Mouse (Mus musculus) right cerebral cortex, adult 2 months (tissue): ENCODE measurements around the gene Adgrl4.

ENCODE experiments used
- DNase-seq, 2 experiments: peaks; one replicate each; pipeline ENCODE4 v3.0.0; 2021 to 2022; ENCODE audit warnings: low spot score in 2 of 2

Adgrl4 gene

DNA sequence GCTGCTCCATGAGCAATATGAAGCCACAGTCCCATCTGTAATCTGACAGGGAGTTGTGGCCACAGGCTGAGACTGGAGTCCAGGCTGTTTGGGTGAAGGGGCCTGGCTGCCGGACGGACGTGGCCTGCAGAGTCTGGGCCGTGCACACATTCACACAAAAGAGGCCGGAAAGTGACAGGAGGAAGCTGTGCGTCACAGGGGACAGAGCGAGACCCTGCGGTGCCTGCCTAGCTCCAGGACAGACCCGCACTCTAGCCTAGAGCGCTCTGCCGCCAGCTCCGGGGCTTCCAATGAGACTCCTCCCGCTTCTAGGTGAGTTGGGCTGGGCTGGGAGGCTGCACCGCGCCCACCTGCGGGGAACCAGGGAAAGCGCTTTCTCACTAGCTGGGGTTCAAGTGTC, at the start of gene Adgrl4:
Adgrl4 (plus strand) TSS at position 195 of the 400 bp plus-strand sequence.
- no peak for DNase-seq

GRCm38 (mm10) chr3:151390912-151391311, 46.8 kb upstream of the Adgrl4 start:
- DNase-seq, result no peak

DNA sequence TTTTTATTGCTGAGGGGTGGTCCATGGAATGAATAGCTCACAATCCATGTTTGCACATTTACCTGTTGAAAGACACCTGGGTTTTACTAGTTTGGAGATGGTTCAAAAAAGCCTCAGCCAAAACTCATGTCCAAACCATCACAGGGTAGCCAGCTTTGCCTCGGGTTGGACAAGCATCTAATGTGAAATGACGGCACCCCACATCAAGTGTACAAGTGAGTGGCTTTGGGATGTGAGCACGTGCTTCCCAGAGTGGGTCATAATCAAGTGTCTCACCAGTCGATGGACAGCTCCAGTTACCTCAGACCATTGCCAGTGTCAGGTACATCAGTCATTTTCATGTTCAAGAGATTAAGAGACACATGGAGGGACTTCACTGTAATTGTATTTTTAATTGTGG, 44.8 kb upstream of the Adgrl4 start:
- DNase-seq, result no peak

- DNase-seq, result no peak
These were observed 44.4 kb upstream of the Adgrl4 start for GRCm38 (mm10) chr3:151393330-151393729.

DNA sequence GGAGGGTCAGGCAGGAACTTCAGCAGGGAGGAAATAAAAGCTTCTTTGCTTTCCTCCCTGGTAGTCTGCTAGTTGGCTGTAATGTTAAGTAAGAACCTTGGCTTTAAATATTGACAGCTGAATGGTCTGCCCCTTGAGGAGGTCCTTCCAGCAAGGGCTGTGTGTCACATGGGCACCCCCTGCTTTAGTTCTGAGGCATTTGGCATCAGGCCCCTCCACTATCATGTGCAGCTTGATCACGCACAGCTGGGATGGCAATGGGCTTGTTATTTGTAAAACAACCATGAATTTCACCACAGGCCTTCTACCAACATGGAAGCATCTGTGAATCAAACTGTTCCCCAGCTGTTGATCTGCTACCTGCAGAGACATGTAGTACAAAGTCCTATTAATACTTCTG, 38.4 kb upstream of the Adgrl4 start:
- DNase-seq, result no peak

GRCm38 (mm10) chr3:151411031-151411430, 26.7 kb upstream of the Adgrl4 start:
- no peak for DNase-seq

- DNase-seq, result no peak
These were observed 26.2 kb upstream of the Adgrl4 start for GRCm38 (mm10) chr3:151411488-151411887.

- no peak for DNase-seq
These were observed 20.8 kb upstream of the Adgrl4 start for GRCm38 (mm10) chr3:151416931-151417330.

GRCm38 (mm10) chr3:151417688-151418572, 19.8 kb upstream of the Adgrl4 start:
- no peak for DNase-seq

DNA sequence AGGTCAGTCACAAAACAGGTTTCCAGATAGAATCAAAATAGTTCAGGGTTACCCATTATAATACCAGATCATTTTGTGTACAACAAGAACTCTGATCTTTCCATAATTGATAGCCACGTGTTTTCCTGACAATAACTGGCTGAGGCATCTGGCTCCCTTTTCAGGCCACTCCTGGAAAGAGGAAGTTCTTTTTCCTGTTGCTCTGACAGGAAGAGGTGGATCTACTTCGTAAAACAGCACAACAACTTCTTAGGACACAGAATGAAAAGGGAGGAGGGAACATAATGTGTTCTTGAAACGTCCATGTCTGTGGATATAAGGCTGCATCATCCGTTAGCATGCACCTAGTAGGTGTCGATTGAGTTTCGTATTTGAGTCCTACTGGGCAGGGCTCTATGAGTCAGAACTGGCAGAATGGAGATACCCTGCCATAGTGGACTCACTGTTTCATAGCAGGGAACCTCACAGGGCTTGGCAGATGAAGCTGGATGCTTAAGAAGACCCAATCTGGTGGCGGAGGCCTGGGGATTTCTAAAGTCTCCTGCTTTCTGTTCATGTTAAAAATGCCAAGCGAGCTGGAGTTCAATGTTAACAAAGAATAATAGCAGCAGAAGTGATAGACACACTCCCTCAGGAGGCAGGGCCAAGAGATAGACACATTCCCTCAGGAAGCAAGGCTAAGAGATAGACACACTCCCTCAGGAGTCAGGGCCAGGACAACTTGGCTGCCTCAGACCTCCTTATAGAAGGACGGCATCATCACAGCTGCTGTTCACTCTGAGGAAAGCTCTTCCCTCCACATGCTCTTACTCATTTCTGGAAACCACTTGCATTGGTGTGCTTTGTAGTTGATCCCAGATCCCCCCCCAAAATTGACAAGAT, 13.1 kb upstream of the Adgrl4 start:
- no peak for DNase-seq

DNA sequence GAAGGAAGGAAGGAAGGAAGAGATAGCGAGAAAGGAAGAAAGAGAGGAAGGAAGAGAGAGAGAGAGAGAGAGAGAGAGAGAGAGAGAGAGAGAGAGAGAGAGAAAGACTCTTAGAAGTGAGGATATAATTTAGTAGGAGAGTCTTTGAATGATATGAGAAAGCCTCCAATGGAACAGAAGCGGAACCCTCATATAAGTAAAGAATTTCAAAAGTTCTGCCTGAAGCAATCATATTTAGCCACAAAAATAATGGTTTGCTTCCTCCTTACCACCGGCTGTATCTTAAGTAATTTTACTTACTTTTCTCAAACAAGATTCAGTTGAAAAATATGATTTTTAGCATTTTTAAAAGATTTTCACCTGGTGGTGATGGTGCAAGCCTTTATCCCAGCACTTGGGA, 7.6 kb upstream of the Adgrl4 start:
- no peak for DNase-seq

DNA sequence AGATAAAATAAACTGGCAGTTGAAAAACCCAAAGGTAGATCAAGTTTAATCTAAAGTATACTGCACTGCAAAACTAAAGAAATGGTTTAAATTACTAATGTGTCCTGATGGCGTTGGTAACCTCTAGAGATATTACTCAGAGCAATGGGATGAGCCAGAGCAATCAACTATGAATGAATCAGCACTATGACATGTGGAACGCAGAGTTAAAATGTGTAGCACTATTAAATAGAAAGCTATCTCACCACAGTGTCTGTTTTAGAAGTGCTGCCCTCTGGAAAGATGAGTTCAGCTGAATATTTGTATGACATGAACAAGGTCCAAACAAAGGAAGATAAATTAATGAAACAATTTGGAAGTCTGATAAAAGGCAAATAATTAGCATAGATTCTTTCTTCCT, 6.2 kb upstream of the Adgrl4 start:
- no peak for DNase-seq

DNA sequence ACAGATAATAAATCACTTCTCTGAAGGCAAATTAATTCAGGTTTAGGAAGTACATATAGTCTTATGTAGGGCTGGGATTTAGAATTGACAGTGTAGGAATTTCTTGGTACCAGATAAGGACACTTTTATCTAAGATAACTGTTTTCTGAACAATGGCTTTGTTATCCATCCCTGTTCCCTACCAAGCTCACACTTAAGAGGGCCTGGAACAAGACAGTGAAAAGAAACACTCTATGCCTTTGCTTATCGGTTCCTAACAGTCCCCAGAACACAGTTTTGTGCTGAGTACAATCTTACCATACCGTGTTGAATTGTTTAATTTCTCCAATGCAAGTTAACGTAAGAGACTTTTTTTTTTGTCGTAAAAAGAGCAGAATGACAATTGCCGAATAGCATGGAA, 677 bp downstream of the Adgrl4 start:
- DNase-seq, result no peak

DNA sequence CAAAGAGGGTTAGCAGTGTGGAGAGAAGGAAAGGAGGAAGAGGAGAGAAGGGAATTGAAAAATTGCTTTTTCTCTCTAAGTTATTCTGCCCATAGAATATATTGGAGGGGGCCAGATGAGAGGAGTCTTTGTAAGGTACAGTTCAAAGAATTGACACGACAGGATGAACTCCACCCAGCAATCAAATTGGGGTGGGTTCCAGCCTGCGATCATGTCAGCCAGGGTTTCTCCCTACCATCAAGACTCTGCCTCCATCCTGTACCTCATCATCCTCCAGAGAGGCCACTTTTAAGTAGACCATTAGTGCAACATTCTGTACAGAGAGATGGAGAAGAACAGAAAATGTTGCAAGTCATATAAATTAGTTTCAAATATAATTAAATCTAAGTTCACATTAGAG, 2.3 kb downstream of the Adgrl4 start:
- DNase-seq, result no peak

DNA sequence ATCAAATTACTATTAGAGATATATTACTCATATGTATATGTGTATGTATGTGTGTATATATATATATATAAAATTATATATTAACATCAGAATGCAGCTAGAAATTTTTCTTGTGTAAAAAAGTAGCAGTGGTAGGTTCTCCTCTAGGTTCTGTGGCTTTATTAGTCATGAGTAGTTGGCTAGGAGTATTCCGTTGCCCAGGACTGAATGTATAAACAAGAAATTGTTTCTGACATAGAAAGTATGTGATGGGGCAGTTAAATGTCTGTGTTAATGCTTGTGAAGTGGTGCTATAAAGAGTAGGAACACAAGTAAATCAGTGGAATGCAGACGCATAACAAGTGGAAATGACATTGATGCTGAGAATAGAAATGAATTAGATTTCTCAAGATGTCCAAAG, 4.3 kb downstream of the Adgrl4 start:
- DNase-seq, result no peak

DNA sequence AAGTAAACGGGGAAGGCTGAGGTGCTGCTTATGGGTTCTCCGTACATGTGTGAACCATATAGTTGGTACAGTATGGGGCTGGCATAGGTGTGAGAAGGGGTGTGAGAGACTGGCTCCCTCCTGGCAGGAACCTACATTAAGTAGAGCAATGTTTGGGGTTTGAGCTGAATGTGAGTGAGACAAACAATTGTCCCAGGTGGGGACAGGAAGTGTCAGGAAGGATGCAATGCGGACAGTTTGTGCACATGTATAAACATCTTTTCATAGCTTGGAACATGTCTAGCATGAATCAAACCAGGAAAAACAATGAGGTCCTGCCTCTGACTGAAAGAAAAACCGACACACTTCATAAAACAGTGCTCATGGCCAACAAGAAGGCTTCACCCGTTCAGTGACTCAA, 5.8 kb downstream of the Adgrl4 start:
- no peak for DNase-seq

- no peak for DNase-seq
These were observed 6.6 kb downstream of the Adgrl4 start for GRCm38 (mm10) chr3:151444284-151444683.

- no peak for DNase-seq
These were observed 8.2 kb downstream of the Adgrl4 start for GRCm38 (mm10) chr3:151445936-151446335.

DNA sequence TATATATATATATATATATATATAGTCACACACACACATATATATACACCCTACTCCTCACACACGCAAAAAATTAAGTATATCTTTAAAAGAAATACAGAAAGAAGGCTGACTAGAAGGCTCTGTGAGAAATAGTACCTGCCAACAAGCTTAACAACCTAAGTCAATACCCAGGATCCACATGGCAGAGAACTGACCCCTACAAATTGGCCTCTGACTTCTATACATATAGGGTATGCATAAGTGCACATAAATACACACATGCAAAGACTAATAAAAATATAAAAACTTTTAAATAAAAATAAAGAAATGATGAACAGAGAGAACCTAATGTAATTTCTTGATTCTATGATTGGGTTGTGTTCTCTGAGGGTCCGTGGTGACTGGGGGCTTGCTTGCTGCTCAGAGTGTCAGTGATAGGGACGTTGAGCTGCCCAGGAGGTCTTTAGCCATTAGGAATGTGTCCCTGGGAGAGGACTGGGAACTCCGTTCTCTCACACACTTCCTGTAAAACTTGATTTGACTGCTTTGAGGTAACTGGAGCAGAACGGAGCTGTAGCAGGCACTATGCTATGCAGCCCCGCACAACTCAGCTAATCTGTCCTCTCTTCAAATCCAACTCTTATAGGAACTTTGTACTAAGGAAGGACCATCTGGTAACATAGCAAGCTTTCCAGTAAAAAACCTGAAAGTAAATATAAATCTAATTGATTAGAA, 17.5 kb downstream of the Adgrl4 start:
- DNase-seq, result no peak

DNA sequence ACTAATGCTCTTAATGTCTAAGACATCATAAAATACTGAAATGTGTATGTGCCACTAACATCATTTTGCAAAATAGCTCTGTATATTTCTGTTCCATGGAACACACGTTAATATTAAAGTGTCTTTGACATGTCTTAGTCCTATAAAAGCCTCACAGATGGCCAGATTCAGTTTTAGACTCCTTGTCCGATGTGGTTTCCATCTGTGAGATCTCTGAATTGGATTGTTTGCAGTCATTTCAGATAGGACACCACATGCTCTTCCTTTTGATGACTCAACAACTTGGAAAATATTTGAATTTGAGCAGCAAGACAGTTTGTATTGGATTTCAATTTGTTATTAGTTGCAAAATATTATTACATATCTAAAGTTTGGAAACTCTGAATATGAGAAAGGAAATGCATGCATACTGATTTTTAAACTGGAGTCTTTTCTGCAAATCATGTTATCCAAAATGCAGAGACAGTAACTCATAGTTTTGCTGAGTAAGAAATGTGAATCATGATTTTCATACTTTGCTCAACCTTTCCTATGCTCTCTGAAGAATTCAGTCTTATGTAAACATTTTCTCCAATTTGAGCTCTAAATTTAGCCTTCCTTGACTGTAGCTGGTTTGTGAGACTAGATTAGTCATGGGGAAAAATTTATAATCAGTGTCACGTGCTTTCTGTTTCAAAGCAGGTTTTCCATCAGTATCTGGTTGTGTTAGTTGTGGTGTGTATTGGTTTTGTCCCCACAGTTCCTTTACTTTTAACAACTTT, 21.9 kb downstream of the Adgrl4 start:
- no peak for DNase-seq

- DNase-seq, result no peak
These were observed 27.5 kb downstream of the Adgrl4 start for GRCm38 (mm10) chr3:151465215-151465614.
